Mouse (Mus musculus): Measurements from ENCODE around the gene 1700125H20Rik.

The 1700125H20Rik gene

DNA sequence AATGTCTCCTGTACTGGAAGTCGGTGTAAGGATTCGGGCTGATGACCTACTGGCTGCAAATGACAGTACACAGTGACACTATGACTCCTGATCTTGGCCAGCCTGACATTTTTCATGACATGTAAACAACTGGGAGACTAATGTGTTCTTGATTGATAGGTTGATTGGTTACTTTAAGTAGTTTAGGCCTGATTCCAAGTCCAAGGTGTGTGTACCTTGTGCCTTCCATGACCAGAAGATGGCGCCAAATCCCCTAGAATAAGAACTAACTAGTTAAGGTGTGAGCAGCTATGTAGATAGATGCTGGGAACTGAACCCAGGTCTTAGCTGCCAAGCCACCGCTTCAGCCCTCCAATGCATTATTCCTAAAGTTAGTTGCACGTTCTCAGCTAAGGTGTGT is 13.9 kb downstream of the 1700125H20Rik start:
- DNase-seq (ENCODE audit: low spot score): peak; percentile 12

DNA sequence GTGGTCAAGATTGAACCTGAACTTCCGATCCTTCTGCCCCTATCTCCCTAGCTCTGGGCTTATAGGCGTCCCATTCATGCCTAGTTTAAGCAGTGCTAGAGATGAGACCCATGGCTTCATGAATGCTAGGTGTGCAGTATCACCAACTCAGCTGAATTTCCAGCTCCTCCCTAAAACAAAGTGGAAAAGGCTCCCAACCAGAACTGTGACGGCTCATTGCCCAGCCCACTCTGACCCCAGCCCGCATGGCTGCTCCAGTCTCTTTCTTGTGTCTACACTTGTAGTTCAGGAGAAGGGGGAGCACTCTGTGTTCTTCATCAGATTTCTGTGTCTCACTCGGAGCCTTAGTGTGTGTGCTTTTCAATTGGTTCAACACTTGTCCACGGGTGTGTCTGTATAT is 14.6 kb downstream of the 1700125H20Rik start:
- no peak for DNase-seq (ENCODE audit: low spot score)

DNA sequence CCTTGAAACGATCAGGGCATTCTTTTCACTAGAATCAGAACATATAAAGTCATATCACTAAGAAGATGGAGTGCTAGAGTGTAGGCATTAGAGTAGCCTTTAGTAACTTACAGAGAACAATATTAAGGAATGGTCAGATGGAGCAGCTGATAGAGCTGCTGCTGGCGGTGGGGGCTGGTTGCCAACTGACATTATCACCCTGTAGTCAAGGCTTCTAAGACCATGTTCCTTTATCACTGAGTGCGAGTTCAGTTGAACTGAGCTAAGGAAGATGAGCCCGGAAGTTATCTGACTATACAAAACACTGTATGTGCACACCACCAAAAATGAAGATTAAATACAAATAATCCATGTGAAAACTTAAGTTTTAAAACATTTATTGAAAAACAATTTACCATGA is 18.9 kb downstream of the 1700125H20Rik start:
- no peak for DNase-seq (ENCODE audit: low spot score)

DNA sequence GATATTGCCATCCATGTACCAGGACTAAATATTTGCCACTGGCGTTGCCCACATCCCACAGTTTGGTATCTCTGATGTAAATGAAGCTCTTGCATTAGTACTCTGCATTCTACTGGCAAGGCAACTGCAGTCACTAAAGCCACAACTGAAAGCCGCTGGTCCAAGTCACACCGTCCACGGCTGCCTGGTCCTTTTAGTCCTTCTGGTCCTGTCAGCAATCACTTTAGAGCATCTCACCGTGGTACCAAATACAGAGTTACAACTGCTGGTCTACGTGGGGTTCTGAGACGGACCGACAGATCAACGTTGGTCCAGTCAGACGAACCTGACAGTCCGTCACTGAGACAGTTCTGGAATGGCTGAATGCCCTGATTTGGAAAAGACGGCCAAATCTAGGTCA is 20.5 kb downstream of the 1700125H20Rik start:
- DNase-seq (ENCODE audit: low spot score): no peak

DNA sequence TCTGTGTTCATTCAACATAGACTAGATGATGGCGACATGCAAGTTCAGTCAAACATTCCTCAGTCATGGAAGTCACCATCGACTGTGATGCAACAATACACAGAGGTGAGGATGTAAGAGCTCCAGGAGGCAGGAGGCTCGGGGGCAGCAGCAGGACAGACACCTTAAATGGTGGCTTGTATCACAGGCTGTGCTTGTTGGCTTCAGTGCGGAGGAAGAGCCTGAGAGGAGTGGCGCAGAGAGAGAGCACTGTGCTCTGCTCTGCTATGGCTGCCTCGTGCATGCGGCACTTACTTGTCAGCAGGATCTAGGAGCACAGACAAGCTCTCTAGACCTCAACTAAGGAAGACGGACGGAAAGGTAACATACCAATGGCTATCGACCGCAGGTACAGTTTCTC is 24.0 kb downstream of the 1700125H20Rik start:
- DNase-seq (ENCODE audit: low spot score): no peak

DNA sequence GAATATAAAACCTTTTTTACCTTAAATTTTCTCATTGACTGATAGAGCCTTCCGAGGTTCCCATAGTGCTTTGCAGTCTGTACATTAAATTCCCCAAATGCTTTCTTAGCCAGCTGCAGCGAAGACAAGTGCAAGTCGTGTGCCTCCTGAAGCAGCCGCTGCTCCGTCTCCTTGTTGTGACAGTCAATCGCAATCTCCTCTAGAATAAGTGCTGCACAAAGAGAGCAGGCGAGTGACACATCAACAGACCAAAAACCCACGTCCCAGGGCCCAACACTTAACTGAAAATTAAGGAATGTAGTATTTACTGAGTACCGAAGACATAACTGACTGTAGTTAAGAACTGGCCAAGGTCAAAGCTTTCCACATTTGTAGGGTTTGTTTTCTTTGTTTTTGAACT is 25.8 kb downstream of the 1700125H20Rik start:
- DNase-seq (ENCODE audit: low spot score): no peak

DNA sequence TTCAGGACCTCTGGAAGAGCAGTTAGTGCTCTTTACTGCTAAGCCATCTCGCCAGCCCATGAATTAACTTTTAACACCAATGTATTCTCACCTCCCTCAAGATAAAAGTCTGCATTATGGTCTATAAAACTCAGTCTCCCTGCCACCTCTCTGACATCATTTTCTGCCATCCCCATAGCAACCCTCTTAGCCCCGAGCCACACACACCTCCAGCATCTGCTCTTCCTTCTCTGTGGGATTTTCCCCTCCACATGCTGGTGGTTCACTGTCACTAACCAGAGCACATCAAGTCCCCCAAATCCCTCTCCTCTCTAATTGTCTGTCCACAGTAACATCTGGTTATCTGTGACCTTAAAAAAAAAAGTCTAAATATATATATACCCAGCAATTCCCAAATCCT is 28.7 kb downstream of the 1700125H20Rik start:
- no peak for DNase-seq (ENCODE audit: low spot score)

DNA sequence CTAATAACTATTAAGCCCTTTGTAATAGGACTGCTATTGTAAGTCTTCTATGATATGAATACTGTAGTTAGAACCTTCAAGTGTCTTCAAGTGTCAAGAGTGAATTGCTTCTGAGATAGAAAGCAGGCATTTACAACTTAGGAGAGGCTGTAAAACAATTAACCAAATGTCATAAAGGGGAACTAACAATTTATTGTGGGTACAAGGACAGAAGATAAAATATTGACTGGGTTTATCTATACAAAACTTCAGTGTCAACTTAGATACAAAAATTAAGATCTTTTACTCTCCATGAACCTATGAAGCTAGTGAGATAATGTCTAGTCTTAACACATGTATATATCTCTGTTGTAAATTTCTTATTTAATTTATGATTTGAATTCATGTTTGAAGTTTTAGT is 36.0 kb downstream of the 1700125H20Rik start:
- DNase-seq (ENCODE audit: low spot score): no peak

DNA sequence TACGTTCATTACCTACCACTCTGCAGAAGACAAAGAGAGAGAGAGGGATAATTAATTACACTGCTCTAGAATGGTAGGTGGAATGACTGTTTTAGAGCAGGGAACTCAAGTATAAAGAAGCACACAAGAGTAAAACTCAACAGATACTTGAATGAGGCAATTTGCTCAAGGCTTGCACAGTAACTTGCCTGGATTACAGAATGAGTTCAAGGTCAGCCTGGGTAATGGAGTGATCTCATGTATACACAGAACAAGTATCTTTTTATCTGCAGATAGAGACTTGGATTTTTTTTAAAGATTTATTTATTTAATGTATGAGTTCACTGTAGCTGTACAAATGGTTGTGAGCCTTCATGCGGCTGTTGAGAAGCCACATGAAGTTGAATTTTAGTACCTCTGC is 40.9 kb downstream of the 1700125H20Rik start:
- DNase-seq (ENCODE audit: low spot score): no peak

DNA sequence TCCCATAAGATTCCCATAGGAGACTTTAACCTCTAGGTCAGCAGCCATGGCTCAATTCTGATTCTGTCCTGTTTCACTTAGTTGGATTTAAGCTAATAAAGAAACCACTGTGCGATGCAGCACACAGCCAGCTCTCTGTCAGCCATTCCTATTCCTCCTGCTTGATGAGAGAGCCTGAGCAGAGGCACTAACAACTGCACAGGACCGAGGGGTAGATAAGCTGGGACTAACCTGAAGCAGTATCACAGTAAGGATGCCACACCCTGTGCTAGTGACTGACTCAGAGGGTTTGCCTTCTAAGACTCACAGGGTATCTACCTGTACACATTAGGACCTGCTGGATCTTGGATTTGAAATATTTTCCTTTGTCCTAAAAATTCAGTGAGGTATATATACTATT is 43.0 kb downstream of the 1700125H20Rik start:
- DNase-seq (ENCODE audit: low spot score): no peak

DNA sequence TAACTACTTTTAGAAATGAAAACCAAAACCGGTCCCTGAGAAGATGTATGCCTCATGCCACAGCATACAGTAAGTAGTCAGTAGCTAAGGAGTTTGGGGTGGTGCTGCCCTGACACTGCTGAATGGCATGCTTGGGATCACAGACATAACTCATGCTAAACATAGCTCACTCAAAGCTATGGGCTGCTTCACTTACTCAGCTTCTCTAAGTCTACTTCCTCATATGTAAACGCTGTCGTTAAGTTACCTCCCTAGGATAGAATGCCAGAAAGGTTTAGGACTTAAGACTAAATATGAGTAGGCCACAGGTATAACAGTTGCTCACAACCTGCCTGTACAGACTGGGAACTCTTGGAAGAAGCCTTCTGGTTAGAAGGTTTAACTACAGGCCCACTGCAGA is 44.5 kb downstream of the 1700125H20Rik start:
- no peak for DNase-seq (ENCODE audit: low spot score)

DNA sequence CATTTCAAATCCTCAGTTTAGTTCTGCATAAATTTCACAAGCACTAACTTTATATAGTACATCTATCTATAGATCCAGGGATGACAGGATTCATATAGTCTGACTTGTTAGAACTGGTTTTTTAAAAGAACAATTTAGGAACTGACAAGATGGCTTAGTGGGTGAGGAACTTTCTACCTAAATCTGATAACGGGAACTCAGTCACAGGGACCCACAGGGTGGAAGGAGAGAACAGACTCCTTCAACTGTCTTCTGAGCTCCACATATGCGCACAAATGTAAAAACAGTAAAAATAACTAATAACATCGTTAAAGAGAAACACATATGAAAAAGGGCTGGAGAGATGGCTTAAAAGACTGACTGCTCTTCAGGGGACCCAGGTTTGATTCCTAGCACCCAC is 48.8 kb downstream of the 1700125H20Rik start:
- no peak for DNase-seq (ENCODE audit: low spot score)

DNA sequence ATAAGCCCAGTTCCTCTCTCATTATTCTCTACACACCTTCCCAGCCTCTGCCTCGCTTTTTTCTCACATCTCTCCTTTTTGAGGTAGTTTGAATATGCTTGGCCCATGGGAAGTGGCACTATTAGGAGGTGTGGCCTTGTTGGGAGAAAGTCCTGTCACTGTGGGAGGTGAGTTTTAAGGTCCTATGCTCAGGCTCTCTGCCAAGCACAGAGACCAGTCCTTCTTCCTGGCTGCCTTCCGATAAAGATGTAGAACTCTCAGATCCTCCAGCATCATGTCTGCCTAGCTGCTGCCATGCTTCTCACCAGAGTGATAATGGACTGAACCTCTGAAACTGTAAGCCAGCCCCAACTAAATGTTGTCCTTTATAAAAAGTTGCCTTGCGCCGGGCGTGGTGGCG is 52.4 kb downstream of the 1700125H20Rik start:
- DNase-seq (ENCODE audit: low spot score): no peak

DNA sequence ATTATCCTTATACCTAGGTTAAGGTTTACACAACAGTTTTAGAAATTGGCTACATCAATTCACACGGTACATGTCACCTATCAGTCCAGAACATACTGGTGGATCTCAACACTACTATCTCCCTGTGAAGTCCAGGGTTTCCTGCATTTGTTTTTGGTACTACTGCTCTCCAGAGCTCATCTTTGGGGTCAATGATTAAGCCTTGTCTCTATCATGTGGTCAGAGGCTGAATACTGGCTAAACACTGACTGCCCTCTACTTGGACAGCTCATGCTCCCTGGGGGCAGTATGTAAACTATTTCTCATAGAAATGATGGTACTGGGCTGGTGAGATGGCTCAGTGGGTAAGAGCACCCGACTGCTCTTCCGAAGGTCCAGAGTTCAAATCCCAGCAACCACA is 53.0 kb downstream of the 1700125H20Rik start:
- no peak for DNase-seq (ENCODE audit: low spot score)

Data from layer of hippocampus, adult 9-10 months (tissue).